Mouse (Mus musculus): Measurements from ENCODE around the gene Ccdc124.

Ccdc124 gene

DNA sequence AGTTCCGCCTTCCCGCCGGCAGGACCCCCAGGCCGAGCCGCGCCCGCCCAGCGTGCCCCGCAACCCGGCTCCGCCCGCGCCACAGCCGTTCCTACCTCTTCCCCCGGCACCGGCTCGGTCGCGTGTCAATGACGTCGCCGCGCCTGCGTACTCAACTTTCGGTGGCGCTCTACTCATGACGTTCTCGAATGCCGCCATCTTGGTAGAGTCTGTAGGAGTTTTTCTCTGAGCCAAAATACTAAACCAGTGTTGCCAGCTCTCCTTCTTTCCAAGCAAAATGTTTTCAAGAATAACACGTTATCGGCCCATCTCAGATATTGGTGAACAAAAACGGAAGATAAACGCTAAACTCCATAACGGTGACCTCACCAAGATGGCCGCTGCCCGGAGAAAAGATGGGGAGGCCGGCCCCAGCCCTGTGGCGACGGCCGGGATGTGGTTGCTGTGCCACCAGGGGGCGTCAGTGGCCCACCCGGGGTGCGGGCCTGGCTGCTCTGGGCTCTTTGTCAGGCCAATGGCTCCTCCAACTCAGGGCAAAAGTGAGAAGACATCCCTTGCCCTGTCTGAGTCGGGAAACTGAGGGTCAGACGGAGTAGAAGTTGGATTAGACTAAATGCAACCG lies at the start of gene Ccdc124:
TSS of gene Ccdc124 (minus strand) at position 572 of the 622 bp plus-strand sequence.
- in situ Hi-C loops (cut with MboI, MseI) = no loop called here

DNA sequence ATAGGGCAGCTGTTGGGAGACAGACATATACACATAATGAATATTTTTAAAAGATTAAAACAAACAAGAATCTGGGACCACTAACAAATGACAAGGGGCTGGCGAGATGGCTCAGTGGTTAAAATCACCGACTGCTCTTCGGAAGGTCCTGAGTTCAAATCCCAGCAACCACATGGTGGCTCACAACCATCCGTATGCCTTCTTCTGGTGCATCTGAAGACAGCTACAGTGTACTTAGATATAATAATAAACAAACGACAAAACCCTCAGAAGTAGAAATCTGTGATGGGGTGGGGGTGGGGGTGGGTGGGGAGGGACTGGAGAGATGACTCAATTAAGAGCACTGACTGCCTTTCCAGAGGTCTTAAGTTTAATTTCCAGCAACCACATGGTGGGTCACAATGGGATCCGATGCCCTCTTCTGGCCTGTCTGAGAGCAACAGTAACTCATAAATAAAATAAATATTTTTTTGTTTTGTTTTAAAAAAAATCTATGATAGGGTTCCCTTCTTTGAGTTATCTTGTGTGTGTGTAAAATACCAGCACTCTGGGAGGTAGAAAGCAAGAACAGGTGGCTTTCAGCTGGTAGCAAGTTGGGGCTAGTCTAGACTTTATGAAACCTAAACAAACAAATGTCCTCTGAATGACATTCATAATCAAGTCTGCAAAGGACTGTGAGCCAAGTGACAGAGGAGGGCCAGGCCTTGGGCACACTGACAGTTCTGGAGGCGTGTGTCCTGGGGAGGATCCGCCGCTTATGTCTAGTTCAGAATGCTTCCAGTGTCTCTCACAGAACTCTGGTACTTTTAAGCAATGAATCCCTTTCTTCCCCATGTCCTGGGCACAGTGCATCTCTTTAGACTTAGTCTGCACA lies 46.6 kb upstream of the Ccdc124 start:
- in situ Hi-C loops (cut with MboI, MseI) = no loop called here

DNA sequence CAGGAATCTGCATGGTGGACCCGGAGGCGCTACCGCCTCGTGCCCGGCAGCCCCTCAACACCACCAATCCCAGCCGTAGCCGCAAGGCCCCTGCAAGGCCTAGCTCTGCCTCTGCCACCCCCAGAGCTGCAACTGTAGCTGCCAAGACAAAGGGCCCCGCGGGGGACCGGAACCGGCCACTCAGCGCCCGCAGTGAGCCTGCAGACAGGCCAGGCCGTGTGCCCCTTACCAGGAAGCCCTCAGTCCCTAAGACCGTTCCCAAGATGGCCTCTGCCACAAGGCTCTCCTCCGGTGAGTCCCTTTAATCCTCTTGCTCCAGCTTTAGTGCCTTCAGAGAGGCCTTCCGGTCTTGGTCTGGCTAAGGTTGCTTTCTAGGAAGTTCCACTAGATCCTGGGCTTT lies 41.0 kb upstream of the Ccdc124 start:
- in situ Hi-C loops (cut with MboI, MseI) = no loop called here

DNA sequence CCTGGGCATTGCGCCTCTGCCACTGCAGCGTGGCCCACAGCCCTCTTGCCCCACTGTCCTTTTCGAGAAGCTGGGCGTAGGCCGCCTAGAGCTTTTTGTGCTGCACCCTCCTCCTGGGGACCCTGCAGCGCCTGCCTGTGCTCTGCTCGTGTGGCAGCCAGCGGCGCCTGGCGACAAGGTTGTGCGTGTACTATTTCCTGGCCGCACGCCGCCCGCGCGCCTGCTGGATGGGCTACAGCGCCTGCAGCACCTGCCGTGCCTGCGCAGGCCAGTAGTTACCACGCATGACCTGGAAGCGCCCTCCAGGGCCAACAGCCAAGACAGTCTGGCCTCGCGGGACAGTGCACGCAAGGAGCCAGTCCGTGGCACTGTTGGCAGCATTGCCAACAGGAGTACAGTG lies 39.8 kb upstream of the Ccdc124 start:
- in situ Hi-C loops (cut with MboI, MseI) = no loop called here

DNA sequence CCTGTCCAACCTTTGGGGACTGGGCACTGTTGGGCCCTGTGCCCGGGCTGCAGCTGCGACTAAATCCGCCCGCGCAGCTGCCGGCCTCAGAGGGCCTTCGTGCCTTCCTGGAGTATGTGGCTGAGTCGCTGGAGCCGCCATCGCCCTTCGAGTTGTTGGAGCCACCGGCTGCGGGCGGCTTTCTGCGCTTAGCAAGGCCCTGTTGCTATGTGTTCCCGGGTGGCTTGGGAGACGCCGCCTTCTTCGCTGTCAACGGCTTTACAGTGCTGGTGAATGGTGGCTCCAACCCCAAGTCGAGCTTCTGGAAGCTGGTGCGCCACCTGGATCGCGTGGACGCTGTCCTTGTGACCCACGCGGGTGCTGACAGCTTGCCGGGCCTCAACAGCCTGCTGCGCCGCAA lies 39.2 kb upstream of the Ccdc124 start:
- in situ Hi-C loops (cut with MboI, MseI) = no loop called here

DNA sequence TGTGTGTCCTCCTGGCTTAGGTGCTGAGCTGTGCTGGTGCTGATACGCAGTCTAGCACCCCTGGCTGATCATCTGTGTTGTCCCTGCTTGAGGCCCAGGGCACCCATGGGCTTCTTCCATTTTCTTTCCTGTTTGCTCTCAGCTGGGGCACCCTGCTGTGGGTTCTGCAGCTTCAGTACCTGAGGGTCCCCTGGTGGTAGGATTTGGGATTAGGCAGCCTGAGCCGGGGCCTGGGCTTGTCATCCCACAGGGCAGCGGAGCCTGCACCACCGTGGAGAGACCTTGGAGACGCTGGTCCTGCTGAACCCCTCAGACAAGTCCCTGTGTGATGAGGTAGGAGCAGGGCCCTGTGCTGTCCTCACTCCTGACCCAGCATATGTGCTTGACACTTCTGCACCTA lies 37.9 kb upstream of the Ccdc124 start:
- in situ Hi-C loops (cut with MboI, MseI) = no loop called here

DNA sequence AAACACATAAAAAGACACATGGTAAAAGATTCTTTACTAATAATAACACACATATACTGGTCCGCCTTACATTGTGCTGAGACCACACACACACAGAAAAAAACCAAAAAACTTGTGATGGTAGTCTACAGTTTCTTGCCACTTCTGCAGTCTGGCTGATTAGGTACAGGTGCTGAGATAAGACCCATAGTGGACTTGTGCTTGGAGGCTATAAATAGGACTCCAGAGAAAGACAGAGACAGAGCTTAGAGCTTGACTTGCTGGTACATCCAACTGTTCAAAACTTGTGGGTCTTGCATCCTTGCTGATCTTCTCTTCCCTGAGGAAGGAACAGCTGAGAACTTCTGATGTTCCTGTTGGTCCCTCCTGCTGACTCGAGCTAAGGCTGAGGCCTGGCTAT lies 33.8 kb upstream of the Ccdc124 start:
- in situ Hi-C loops (cut with MboI, MseI) = loop anchor here (10.0 kb wide), 1 partner anchor 357 kb away; no protein-coding TSS in a partner anchor

DNA sequence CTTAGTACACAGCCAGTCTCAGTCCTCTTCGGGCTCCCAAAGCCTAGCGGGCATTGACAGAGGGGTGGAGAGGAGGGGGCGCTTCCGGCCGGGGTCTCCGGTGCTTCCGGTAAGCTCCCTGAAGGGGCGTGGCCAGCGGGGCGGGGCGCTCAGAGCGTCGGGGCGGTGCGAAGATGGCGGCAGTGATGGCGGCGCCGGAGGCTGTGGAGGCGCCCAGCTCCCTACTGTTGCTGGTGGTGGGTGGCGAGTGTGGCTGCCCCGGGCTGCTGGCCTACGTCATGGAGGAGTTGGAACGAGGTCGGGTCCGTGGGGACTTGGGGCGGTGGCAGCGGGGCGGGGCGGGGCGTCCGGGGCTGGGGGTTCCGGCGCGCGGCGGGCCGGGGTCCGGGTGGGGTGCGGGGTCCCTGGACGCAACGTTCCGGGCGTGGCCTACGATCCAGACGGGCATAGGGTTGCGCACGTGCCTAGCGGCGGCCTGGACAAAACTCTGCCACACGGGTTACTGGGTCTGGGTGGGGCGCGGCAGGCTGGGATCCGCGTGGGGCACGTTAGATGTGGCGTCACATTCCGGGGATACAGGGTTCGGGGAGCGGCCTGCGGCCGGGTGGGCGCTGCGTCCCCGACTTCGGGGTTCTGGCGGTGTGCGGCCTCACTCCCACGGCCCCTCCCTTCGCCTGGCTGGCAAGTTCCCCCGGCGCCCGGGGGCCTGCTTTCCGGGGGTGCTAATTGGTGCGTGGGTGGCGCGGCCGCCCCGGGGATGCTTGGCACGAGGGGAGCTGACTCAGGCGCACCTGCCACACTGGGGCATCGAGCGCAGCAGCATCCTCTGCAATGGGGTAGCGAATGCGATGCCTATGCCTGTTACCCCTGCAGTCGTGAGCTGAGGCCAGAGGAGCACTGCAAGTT lies 32.3 kb upstream of the Ccdc124 start, which contains the start of gene Map1s:
TSS of gene Map1s (plus strand) at position 102 of the 906 bp plus-strand sequence.
- in situ Hi-C loops (cut with MboI, MseI) = loop anchor here (10.0 kb wide), 1 partner anchor 359 kb away; no protein-coding TSS in a partner anchor

DNA sequence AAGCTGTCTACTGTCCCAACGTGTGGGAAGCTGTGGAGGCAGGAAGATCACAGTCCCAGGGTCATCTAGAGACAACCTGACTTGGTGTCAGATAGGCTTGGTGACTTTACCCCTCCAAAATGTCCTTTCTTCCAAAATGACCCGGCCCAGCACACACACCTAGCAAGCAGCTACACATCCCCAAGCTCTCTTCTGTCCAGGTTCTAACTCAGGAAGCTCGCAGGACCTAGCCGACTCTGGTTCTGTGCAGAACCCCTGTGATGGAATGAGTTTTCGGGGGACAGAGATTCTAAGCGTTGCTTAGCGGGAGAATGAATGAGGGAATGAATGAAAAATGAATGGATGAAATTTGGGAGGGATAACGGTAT lies 31.7 kb upstream of the Ccdc124 start:
- in situ Hi-C loops (cut with MboI, MseI) = loop anchor here (10.0 kb wide), 1 partner anchor 359 kb away; no protein-coding TSS in a partner anchor

DNA sequence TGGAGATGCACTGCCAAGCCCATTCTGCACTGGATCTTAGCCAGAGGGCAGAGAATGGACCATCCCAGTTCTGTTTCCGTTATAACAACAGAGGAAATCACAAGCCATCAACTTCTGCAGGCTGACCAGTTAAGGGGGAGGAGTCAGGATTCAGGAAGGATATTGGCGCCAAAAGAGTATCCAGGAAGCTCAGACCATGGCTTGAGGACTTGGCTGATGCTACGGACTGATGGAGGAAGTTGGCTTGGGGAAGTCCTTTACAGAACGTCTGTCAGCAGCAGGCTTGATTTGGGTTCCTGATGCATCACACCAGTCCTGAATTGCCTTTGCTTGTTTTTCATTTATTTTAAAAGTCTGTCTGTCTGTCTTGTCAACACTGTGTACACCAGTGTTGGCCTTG lies 30.8 kb upstream of the Ccdc124 start:
- in situ Hi-C loops (cut with MboI, MseI) = loop anchor here (10.0 kb wide), 1 partner anchor 360 kb away; no protein-coding TSS in a partner anchor

DNA sequence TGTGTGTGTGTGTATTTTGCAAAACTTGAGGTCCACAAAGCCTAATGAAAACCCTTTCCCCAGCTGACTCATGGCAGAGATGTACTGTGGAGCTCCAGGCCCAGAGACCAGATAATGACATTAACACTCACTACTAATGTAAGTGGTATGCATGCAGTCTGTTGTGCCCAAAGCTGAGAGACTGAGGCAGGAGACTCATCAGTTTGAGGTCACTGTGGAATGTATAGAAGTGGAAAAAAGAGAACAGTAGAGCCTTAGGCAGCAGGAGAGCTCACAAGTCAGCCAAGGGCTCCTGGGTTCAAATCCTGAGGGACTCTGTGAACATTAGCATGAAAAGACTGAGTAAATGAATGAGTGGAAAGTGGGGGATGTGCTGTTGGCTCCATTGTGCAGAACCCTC lies 29.8 kb upstream of the Ccdc124 start:
- in situ Hi-C loops (cut with MboI, MseI) = loop anchor here (10.0 kb wide), 1 partner anchor 361 kb away; no protein-coding TSS in a partner anchor

DNA sequence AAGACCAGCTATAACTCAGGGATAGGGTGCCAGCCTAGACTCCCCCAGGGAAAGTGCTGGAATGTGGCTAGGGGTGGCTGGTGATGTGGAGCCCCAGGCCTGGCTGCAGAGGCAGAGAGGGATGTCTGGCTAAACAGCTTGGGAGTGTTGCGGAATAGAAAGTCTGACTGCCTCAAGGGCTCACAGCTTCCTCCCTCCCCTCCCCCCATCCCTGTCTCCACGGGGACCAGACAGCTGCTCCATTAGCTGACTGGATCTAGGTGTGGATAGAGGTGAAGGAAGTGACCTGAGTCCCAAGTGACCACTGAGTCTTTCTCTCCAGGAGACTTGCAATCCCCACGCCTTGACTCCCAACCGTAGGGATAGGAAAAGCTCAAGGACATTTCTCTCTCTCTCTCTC lies 29.4 kb upstream of the Ccdc124 start:
- in situ Hi-C loops (cut with MboI, MseI) = loop anchor here (10.0 kb wide), 1 partner anchor 362 kb away; no protein-coding TSS in a partner anchor

DNA sequence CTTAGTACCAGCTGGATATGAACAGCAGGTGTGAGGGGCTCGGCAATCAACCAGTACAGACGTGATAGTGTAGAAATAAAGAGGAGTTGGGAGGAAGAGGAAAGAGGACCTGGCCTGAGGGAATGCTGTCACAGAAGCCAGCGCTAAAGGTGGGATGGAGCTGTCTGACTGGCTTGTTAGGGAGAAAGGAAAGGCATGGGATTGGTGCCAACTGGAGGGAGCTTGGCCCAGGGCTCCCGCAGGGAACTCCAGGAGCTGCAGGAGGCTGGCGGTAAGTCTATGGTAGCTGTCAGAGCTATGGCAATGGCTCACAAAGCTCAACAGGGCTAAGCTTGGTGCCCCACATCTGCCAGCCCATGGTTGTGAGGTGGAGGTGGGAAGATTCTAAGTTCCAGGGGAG lies 28.5 kb upstream of the Ccdc124 start:
- in situ Hi-C loops (cut with MboI, MseI) = loop anchor here (10.0 kb wide), 1 partner anchor 363 kb away; no protein-coding TSS in a partner anchor

DNA sequence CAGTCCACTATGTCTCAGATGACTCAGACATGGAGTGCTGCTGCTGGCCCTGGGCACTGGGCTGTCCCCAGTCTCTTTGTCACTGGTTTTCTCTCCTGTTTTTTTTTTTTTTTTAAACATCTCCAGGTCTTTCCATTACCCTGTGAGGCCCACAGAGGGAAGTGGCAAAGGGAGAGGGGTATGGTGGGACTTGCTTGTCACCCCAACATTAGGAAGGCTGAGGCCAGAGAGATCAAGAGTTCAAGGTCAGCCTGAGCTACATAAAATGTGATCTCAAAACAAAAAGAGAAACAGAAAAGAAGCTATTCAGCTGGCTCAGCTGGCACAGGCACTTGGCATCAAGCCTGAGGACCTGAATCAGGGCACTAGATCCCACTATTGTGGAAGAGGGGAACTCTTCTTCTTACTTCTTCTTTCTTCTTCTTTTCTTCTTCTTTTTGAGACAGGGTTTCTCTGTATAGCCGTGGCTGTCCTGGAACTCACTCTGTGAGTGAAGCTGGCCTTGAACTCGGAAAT lies 27.2 kb upstream of the Ccdc124 start:
- in situ Hi-C loops (cut with MboI, MseI) = loop anchor here (10.0 kb wide), 1 partner anchor 364 kb away; no protein-coding TSS in a partner anchor

DNA sequence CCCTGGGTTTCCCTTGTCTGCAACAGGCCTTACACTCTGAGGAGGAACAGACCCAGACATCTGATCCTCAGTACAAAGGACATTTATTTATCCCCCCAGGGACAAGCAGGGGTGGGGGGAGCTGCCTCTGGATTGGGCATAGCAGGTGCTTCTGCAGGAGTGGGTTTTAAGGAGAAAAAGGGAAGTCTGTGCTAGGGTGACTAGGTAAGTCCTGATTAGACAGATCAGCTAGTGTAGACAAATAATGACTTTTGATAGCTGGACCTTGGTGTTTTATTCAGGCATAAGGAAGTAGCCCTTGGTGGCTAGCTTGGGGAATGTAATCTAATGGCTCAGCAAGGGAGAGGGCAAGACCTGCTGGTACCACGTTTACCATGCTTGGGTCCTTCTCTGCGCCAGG lies 25.5 kb upstream of the Ccdc124 start:
- in situ Hi-C loops (cut with MboI, MseI) = loop anchor here (5.0 to 25.0 kb wide), 3 partner anchors 473 to 763 kb away; partner anchors contain the start of genes Abhd8, Dda1, Mrpl34 and Ocel1

DNA sequence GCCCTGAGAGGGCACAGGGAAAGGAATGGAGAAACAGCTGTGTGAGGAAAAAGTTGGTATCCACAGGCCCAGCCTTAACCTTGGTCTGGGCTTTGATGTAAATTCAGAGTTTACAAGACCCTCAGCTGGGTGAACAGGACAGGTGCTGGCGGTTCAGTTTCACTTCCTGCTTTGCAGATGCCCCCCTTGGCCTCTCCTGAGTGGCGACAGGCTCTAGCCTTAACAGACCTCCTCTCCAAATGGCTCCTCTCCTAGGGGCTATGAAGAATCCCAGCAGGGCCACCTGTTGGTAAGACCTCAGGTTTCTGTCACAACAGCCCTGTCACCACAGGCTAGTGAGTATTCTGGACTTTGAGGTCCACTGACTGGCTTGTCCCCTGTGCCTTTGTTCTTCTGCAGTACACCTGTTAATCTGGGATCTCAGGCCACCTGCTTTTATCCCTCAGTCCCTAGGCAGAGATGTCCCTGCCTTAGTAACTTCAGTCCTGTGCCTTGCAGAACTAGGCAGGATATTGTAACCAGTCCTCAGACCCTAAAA lies 25.0 kb upstream of the Ccdc124 start:
- in situ Hi-C loops (cut with MboI, MseI) = loop anchor here (5.0 to 25.0 kb wide), 3 partner anchors 474 to 764 kb away; partner anchors contain the start of genes Abhd8, Dda1, Mrpl34 and Ocel1

DNA sequence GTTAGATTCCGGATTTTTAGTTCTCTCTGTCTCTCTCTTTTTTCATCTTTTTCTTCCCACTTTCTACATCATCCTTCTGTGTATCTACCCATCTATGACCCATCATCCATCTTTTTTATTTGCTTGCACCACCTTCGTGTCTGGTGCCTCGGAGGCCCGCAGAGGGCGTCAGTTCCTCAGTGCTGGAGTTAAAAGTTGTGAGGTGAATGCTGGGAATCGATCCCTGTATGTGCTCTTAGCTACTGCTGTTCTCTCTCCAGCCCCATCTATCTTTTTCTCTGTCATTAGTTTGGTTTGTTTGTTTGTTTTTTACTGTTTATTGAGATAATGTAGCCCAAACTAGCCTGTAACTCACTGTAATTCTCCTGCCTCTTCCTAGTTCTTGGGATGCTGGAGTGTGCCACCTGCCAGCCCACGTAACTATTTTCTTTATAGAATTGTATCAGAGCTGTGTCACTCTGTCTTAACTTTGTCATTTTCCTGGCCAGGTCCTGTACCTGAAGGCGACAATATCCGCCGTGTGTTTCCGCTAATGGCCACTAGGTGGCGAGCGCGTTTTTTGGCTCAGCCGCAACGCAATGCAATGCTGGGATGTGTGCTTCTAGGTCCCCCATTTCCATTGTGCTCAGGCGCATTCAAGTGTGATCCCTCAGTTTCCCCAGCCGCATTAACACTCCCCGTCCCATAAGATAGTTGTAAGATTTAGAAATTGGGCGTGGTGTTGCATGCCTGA lies 24.1 kb upstream of the Ccdc124 start:
- in situ Hi-C loops (cut with MboI, MseI) = loop anchor here (5.0 to 25.0 kb wide), 3 partner anchors 474 to 764 kb away; partner anchors contain the start of genes Abhd8, Dda1, Mrpl34 and Ocel1

DNA sequence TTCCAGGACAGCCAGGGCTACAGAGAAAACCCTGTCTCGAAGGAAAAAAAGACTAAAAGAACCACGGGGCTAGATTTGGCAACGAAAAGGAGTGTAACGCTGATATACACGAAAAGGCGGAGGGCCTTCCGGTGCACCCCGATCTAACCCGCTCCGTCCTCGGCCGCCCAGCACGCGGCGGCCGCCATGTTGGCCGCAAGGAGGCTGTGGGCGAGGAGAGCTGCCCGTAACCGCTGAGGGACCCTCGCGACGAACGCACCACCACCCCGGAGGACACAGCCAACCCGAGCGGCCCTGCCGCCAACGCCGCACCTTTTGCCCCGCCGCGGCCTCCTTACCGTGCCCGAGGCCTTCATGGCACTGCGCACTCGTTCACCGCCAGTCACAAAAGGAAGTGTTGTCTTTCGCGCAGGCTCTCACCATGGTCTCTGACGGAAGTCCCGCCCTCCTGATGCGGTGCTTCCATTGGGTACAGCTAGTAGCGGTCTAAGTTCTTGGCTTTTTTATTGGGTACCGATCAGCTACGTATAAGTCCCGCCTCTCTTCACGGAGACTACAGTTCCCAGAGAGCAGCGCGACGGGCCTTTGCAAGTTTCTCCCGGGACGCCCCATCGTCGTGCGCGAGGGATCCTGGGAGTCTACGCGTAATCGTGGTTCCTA lies 23.4 kb upstream of the Ccdc124 start, which contains the start of gene Rpl18a:
TSS of gene Rpl18a (minus strand) at position 392 of the 660 bp plus-strand sequence.
- in situ Hi-C loops (cut with MboI, MseI) = loop anchor here (5.0 to 25.0 kb wide), 3 partner anchors 475 to 765 kb away; partner anchors contain the start of genes Abhd8, Dda1, Mrpl34 and Ocel1
